Mouse (Mus musculus) left cerebral cortex, postnatal 4 days (tissue): ENCODE data around the gene Gm13290. TPM values are rescaled to one million over a fixed set of nuclear protein-coding genes. Genes with fewer than 3 reads are reported as not detected.
"Not testable (repeated sequence)": the region's sequence is repeated elsewhere in the genome, so short reads cannot be mapped to it uniquely, and the experiment has no call there.

ENCODE experiments used
- DNase-seq: peaks from one replicate; pipeline ENCODE4 v3.0.0-alpha.2; 2022
- intact Hi-C: fragments of 180-260 bp; cut with DNase I; formaldehyde crosslinking; loops from one replicate; pipeline ENCODE4 v1.15.1; 2025
- total RNA-seq, 2 experiments: library from RNA; stranded (reverse); gene quantifications; 2 replicates each; pipeline ENCODE4 v1.2.3; 2021

Gm13290 gene
- total RNA-seq, 2 experiments from 2014 or later: not detected

DNA sequence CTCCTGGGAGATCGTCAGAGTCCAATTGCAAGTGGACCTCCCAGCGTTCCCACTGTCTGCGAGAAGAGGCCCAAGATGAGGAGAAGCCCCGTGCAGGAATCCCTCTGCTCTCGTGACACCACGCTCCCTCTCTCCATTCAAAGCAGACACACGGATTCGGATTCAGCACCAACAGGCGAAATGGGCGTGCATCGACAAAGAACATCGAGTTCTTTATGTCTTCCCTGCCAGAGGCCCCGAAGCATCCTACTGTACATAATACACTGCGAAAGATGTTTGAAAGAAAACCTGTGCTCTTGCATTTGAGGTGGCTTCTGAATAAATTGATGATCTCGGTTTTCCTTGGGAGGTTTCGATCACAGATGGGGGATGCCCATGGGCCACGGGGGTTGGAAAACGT, 6.7 kb downstream of the Gm13290 start:
- intact Hi-C loops, DNase-seq: not testable (repeated sequence)

DNA sequence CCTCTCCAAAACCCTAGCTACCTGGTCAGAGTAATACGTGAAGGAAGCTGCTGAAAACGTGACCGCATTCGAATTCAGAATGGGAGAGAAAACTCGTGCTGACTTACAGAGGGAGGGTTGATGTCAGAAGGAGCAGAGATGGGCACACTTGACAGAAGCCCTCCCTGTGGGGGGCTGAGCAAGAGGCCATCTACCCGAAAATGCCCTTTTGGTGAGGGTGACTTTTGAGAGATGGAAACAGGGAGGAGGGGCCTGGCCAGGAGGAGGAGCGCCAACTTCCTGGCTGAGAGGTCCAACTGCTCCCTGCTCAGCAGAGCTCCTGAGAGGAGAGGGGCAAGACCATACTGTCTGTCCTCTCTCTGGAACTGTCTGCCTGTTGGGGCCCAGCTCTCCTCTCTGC, 8.2 kb downstream of the Gm13290 start, which contains the start of gene Ifnz:
Gene Ifnz (plus strand): TSS at position 301 of the 400 bp plus-strand sequence.
- DNase-seq, intact Hi-C loops: not testable (repeated sequence)

DNA sequence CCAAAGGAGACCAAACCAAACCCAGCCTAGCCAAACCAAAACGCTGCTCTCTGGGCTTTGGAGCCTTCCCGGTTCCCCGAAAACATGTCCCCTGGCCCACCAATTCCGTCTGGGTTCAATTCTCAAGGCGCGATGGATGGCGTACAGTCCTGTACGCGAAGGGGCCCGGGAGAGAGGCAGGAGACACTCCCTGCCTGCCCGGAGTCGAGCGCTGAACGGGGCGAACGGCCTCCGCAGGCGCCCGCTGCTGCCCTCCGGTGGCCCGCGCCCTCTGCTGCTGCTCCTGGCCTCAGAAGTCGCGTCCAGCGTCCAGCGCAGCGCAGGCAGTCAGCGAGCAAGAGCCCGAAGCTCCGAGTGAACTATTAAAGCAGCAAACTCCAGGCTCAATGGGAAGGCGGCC, 8.7 kb downstream of the Gm13290 start:
- intact Hi-C loops, DNase-seq: not testable (repeated sequence)

- DNase-seq, intact Hi-C loops: not testable (repeated sequence)
These were observed 11.8 kb downstream of the Gm13290 start, which contains the start of gene Gm13276 for GRCm38 (mm10) chr4:88785409-88785808. Gm13276 (plus strand) TSS chr4:88785709.

- DNase-seq: peak; percentile 66
- intact Hi-C loops: not testable (repeated sequence)
These were observed 14.8 kb downstream of the Gm13290 start, which contains the start of gene Gm13277 for GRCm38 (mm10) chr4:88788402-88788801. Gm13277 (plus strand) TSS chr4:88788632.

DNA sequence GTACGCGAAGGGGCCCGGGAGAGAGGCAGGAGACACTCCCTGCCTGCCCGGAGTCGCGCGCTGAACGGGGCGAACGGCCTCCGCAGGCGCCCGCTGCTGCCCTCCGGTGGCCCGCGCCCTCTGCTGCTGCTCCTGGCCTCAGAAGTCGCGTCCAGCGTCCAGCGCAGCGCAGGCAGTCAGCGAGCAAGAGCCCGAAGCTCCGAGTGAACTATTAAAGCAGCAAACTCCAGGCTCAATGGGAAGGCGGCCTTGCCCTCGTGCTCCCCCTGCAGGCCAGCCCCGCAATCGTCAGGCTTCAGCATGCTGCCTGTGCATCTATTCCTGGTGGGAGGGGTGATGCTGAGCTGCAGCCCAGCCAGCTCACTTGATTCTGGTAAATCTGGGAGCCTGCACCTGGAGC, 17.6 kb downstream of the Gm13290 start, which contains the start of gene Gm13278:
Gene Gm13278 (plus strand): TSS at position 301 of the 400 bp plus-strand sequence.
- intact Hi-C loops, DNase-seq: not testable (repeated sequence)

- intact Hi-C loops: not testable (repeated sequence)
- DNase-seq: peak; percentile 17
These were observed 20.5 kb downstream of the Gm13290 start, which contains the start of gene Gm13275 for GRCm38 (mm10) chr4:88793936-88794675. Gm13275 (plus strand) TSS chr4:88794487.

DNA sequence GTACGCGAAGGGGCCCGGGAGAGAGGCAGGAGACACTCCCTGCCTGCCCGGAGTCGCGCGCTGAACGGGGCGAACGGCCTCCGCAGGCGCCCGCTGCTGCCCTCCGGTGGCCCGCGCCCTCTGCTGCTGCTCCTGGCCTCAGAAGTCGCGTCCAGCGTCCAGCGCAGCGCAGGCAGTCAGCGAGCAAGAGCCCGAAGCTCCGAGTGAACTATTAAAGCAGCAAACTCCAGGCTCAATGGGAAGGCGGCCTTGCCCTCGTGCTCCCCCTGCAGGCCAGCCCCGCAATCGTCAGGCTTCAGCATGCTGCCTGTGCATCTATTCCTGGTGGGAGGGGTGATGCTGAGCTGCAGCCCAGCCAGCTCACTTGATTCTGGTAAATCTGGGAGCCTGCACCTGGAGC, 23.5 kb downstream of the Gm13290 start, which contains the start of gene Gm13279:
Gene Gm13279 (plus strand): TSS at position 301 of the 400 bp plus-strand sequence.
- DNase-seq, intact Hi-C loops: not testable (repeated sequence)

- DNase-seq, intact Hi-C loops: not testable (repeated sequence)
These were observed 25.7 kb downstream of the Gm13290 start, which contains the start of gene Gm13285 for GRCm38 (mm10) chr4:88799365-88799764. Gm13285 (plus strand) TSS chr4:88799665.

DNA sequence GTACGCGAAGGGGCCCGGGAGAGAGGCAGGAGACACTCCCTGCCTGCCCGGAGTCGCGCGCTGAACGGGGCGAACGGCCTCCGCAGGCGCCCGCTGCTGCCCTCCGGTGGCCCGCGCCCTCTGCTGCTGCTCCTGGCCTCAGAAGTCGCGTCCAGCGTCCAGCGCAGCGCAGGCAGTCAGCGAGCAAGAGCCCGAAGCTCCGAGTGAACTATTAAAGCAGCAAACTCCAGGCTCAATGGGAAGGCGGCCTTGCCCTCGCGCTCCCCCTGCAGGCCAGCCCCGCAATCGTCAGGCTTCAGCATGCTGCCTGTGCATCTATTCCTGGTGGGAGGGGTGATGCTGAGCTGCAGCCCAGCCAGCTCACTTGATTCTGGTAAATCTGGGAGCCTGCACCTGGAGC, 29.3 kb downstream of the Gm13290 start, which contains the start of gene Gm13287:
Gene Gm13287 (plus strand): TSS at position 301 of the 400 bp plus-strand sequence.
- intact Hi-C loops, DNase-seq: not testable (repeated sequence)

DNA sequence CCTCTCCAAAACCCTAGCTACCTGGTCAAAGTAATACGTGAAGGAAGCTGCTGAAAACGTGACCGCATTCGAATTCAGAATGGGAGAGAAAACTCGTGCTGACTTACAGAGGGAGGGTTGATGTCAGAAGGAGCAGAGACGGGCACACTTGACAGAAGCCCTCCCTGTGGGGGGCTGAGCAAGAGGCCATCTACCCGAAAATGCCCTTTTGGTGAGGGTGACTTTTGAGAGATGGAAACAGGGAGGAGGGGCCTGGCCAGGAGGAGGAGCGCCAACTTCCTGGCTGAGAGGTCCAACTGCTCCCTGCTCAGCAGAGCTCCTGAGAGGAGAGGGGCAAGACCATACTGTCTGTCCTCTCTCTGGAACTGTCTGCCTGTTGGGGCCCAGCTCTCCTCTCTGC, 31.6 kb downstream of the Gm13290 start, which contains the start of gene Gm13288:
Gene Gm13288 (plus strand): TSS at position 301 of the 400 bp plus-strand sequence.
- DNase-seq, intact Hi-C loops: not testable (repeated sequence)

DNA sequence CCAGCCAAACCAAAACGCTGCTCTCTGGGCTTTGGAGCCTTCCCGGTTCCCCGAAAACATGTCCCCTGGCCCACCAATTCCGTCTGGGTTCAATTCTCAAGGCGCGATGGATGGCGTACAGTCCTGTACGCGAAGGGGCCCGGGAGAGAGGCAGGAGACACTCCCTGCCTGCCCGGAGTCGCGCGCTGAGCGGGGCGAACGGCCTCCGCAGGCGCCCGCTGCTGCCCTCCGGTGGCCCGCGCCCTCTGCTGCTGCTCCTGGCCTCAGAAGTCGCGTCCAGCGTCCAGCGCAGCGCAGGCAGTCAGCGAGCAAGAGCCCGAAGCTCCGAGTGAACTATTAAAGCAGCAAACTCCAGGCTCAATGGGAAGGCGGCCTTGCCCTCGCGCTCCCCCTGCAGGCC, 32.1 kb downstream of the Gm13290 start:
- intact Hi-C loops: not testable (repeated sequence)
- peak; percentile 9 for DNase-seq

- intact Hi-C loops: no loop called here
- DNase-seq: no peak
These were observed 42.3 kb downstream of the Gm13290 start, which contains the start of gene Ifna7 for GRCm38 (mm10) chr4:88815928-88816327. Ifna7 (plus strand) TSS chr4:88816228.

DNA sequence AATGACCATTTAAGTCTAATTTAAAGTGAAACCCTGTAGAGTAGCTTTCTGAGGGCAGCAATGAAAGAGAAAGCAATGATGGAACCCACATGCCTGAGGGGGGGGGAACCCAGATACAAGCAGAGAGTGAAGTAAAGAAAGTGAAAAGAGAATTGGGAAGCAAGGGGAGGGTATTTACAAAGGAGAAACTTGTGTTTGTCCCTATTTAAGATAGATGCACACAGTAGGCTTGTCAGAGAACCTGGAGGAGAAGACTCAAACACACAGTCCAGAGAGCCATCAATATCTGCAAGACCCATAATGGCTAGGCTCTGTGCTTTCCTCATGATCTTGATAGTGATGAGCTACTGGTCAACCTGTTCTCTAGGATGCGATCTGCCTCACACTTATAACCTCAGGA, 46.0 kb downstream of the Gm13290 start, which contains the start of gene Ifna11:
Gene Ifna11 (plus strand): TSS at position 301 of the 400 bp plus-strand sequence.
- intact Hi-C loops: no loop called here
- DNase-seq: no peak

- intact Hi-C loops: no loop called here
- DNase-seq: peak; percentile 3
These were observed 49.4 kb downstream of the Gm13290 start for GRCm38 (mm10) chr4:88822995-88823394.

Other genes with a start within 250 kb of the Gm13290 start
- not detected for gene Ifna15, start 215.6 kb upstream of the Gm13290 start, total RNA-seq
- not detected for gene Ifna14, start 202.0 kb upstream of the Gm13290 start, total RNA-seq
- not detected for gene Ifna9, start 181.4 kb upstream of the Gm13290 start, total RNA-seq
- not detected for gene Ifna12, start 170.5 kb upstream of the Gm13290 start, total RNA-seq
- gene C87499, start 139.4 kb upstream of the Gm13290 start, total RNA-seq: not detected
- not detected for gene Ifna13, start 129.4 kb upstream of the Gm13290 start, total RNA-seq
- not detected for gene Ifna16, start 96.9 kb upstream of the Gm13290 start, total RNA-seq
- not detected for gene Ifna2, start 89.9 kb upstream of the Gm13290 start, total RNA-seq
- not detected for gene Ifnab, start 82.5 kb upstream of the Gm13290 start, total RNA-seq
- gene Gm26566, start 52.0 kb upstream of the Gm13290 start, total RNA-seq: 1 to 10 TPM; 1.5 to 1.7 TPM
- gene Klhl9, start 51.4 kb upstream of the Gm13290 start, total RNA-seq: 100 to 1,000 TPM; 105 to 106 TPM
- gene Gm13271, start 19.0 kb upstream of the Gm13290 start, total RNA-seq: not detected
- not detected for gene Gm13283, start 13.7 kb upstream of the Gm13290 start, total RNA-seq
- not detected for gene Gm13289, start 3.1 kb downstream of the Gm13290 start, total RNA-seq
- gene Gm13272, start 6.0 kb downstream of the Gm13290 start, total RNA-seq: not detected
- gene Ifnz, start 8.3 kb downstream of the Gm13290 start, total RNA-seq: not detected
- not detected for gene Gm13276, start 11.9 kb downstream of the Gm13290 start, total RNA-seq
- not detected for gene Gm13277, start 14.8 kb downstream of the Gm13290 start, total RNA-seq
- gene Gm13278, start 17.7 kb downstream of the Gm13290 start, total RNA-seq: not detected
- not detected for gene Gm13275, start 20.7 kb downstream of the Gm13290 start, total RNA-seq
- not detected for gene Gm13279, start 23.6 kb downstream of the Gm13290 start, total RNA-seq
- gene Gm13285, start 25.8 kb downstream of the Gm13290 start, total RNA-seq: under 1 TPM in 1 of 2 experiments, not detected in 1; 0.24 TPM
- not detected for gene Gm13287, start 29.4 kb downstream of the Gm13290 start, total RNA-seq
- gene Gm13288, start 31.7 kb downstream of the Gm13290 start, total RNA-seq: not detected
- not detected for gene Ifna7, start 42.4 kb downstream of the Gm13290 start, total RNA-seq
- not detected for gene Ifna11, start 46.1 kb downstream of the Gm13290 start, total RNA-seq
- gene Ifna6, start 53.6 kb downstream of the Gm13290 start, total RNA-seq: not detected
- not detected for gene Ifna5, start 61.7 kb downstream of the Gm13290 start, total RNA-seq
- not detected for gene Ifna4, start 68.0 kb downstream of the Gm13290 start, total RNA-seq
- not detected for gene Ifna1, start 76.3 kb downstream of the Gm13290 start, total RNA-seq
- gene Ifne, start 106.4 kb downstream of the Gm13290 start, total RNA-seq: not detected